Mouse (Mus musculus): Measurements from ENCODE around the gene Qtrt1. TPM values are rescaled to one million over a fixed set of nuclear protein-coding genes. Genes with fewer than 3 reads are reported as not detected.
A peak's percentile ranks its signal among the peaks of the same experiment; 100 is the strongest.

Qtrt1 gene
- total and polyA plus RNA-seq, 3 experiments: 48.1 to 57.8 (median 56.8) TPM

GRCm38 (mm10) chr9:21438219-21438618 is 26.6 kb downstream of the Qtrt1 start:
- Histone ChIP-seq H3K4me1 (ENCODE audit: control insufficient read depth in 1 of 2, insufficient read depth in 2 of 2) (peaks cover 13 to 43% of the 10 kb centered on the region in 2 experiments), H3K4me2 (ENCODE audit: insufficient read depth, low read depth, poor library complexity, severe bottlenecking) (no peak overlapping the region), H3K9me3 (replicated peaks; ENCODE audit: low read length) (no peaks in the 10 kb centered on the region), H3K27me3 (replicated peaks) (no peaks in the 10 kb centered on the region), H3K9ac (ENCODE audit: insufficient read depth, low read depth) (no peak overlapping the region), H3K36me3 (replicated peaks in 1 of 2; ENCODE audit: control insufficient read depth in 1 of 2, insufficient read depth in 1 of 2, low read length in 1 of 2) (peaks cover 6 to 71% of the 10 kb centered on the region in 2 experiments), H3K79me2 (replicated peaks; ENCODE audit: control insufficient read depth, extremely low read depth, insufficient read depth, poor library complexity, severe bottlenecking) (peaks cover 15% of the 10 kb centered on the region), H3K27ac (ENCODE audit: insufficient read depth, low read depth) (no peak overlapping the region), H3K4me3 (replicated peaks in 1 of 3; ENCODE audit: low read depth in 2 of 3, low read length in 2 of 3, poor library complexity in 1 of 3) (no peak overlapping the region)
- no peak for DNase-seq (ENCODE audit: extremely low read depth)
- no peak for TF ChIP-seq TBP (conservative IDR thresholded peaks at IDR 0.05; ENCODE audit: low read depth, low read length)
- no peak for TF ChIP-seq MXI1 (IDR thresholded peaks at IDR 0.05; ENCODE audit: low read depth, low read length)
- TF ChIP-seq NELFE (IDR thresholded peaks at IDR 0.05; ENCODE audit: low read depth, low read length): no peak
- TF ChIP-seq ZKSCAN1 (IDR thresholded peaks at IDR 0.05; ENCODE audit: borderline replicate concordance, low read depth, low read length): no peak
- in situ Hi-C loops (cut with MboI; ENCODE audit: low pct_ligation_motif_present, low pct_unique_long_range_greater_than_20kb, low sequenced_read_pairs): no loop called here
- dilution Hi-C loops (cut with MboI; ENCODE audit: extremely low pct_ligation_motif_present, extremely low pct_unique_long_range_greater_than_20kb, low sequenced_read_pairs): no loop called here

- peaks cover 13 to 43% of the 10 kb centered on the region in 2 experiments for H3K4me1 ChIP-seq (ENCODE audit: control insufficient read depth in 1 of 2, insufficient read depth in 2 of 2)
- dilution Hi-C loops (cut with MboI; ENCODE audit: extremely low pct_ligation_motif_present, extremely low pct_unique_long_range_greater_than_20kb, low sequenced_read_pairs) (no loop called here), in situ Hi-C loops (cut with MboI; ENCODE audit: low pct_ligation_motif_present, low pct_unique_long_range_greater_than_20kb, low sequenced_read_pairs) (no loop called here)
- H3K36me3 ChIP-seq (replicated peaks in 1 of 2; ENCODE audit: control insufficient read depth in 1 of 2, insufficient read depth in 1 of 2, low read length in 1 of 2): peaks cover 0 to 65% of the 10 kb centered on the region in 2 experiments
- no peaks in the 10 kb centered on the region for H3K27me3 ChIP-seq (replicated peaks)
- no peaks in the 10 kb centered on the region for H3K9me3 ChIP-seq (replicated peaks; ENCODE audit: low read length)
- peaks cover 11% of the 10 kb centered on the region for H3K79me2 ChIP-seq (replicated peaks; ENCODE audit: control insufficient read depth, extremely low read depth, insufficient read depth, poor library complexity, severe bottlenecking)
- peak overlapping the region; percentile 83 for H3K27ac ChIP-seq (ENCODE audit: insufficient read depth, low read depth)
- H3K4me2 ChIP-seq (ENCODE audit: insufficient read depth, low read depth, poor library complexity, severe bottlenecking): peak overlapping the region; percentile 16; the same call in 1 of the 2 replicates
- peak overlapping the region; percentile 62 for H3K9ac ChIP-seq (ENCODE audit: insufficient read depth, low read depth)
- no peak for DNase-seq (ENCODE audit: extremely low read depth)
- no peak overlapping the region for H3K4me3 ChIP-seq (replicated peaks in 1 of 3; ENCODE audit: low read depth in 2 of 3, low read length in 2 of 3, poor library complexity in 1 of 3)
- TF ChIP-seq MAZ (IDR thresholded peaks at IDR 0.05; ENCODE audit: low read depth, low read length) (peak; percentile 35; the same call in 1 of the 2 replicates), USF1 (IDR thresholded peaks at IDR 0.05; ENCODE audit: low read depth, low read length) (no peak)
Measured at GRCm38 (mm10) chr9:21439456-21439855, 27.8 kb downstream of the Qtrt1 start.

- Histone ChIP-seq H3K9ac (ENCODE audit: insufficient read depth, low read depth) (peak overlapping the region; percentile 62), H3K36me3 (replicated peaks in 1 of 2; ENCODE audit: control insufficient read depth in 1 of 2, insufficient read depth in 1 of 2, low read length in 1 of 2) (peaks cover 0 to 66% of the 10 kb centered on the region in 2 experiments), H3K4me1 (ENCODE audit: control insufficient read depth in 1 of 2, insufficient read depth in 2 of 2) (peaks cover 13 to 43% of the 10 kb centered on the region in 2 experiments), H3K4me3 (replicated peaks in 1 of 3; ENCODE audit: low read depth in 2 of 3, low read length in 2 of 3, poor library complexity in 1 of 3) (peak overlapping the region in 1 of 3 experiments; percentile 21), H3K9me3 (replicated peaks; ENCODE audit: low read length) (no peaks in the 10 kb centered on the region), H3K4me2 (ENCODE audit: insufficient read depth, low read depth, poor library complexity, severe bottlenecking) (no peak overlapping the region), H3K27ac (ENCODE audit: insufficient read depth, low read depth) (peak overlapping the region; percentile 60; the same call in 1 of the 2 replicates), H3K79me2 (replicated peaks; ENCODE audit: control insufficient read depth, extremely low read depth, insufficient read depth, poor library complexity, severe bottlenecking) (peaks cover 8% of the 10 kb centered on the region), H3K27me3 (replicated peaks) (no peaks in the 10 kb centered on the region)
- DNase-seq (ENCODE audit: extremely low read depth): no peak
- dilution Hi-C loops (cut with MboI; ENCODE audit: extremely low pct_ligation_motif_present, extremely low pct_unique_long_range_greater_than_20kb, low sequenced_read_pairs) (no loop called here), in situ Hi-C loops (cut with MboI; ENCODE audit: low pct_ligation_motif_present, low pct_unique_long_range_greater_than_20kb, low sequenced_read_pairs) (no loop called here)
- no peak for TF ChIP-seq CTCF (conservative IDR thresholded peaks at IDR 0.05 in 1 of 2, IDR thresholded peaks at IDR 0.05 in 1 of 2; ENCODE audit: low read depth in 2 of 2, low read length in 2 of 2)
- TF ChIP-seq KAT2A (IDR thresholded peaks at IDR 0.05; ENCODE audit: insufficient replicate concordance, low read length): no peak
Measured at GRCm38 (mm10) chr9:21439914-21440313, 28.3 kb downstream of the Qtrt1 start.

Data from CH12.LX (cell line).